Mouse (Mus musculus): ENCODE measurements around the gene Yipf7. TPM values are rescaled to one million over a fixed set of nuclear protein-coding genes. Genes with fewer than 3 reads are reported as not detected.

The Yipf7 gene
- not detected in 4 replicates for total RNA-seq (2023; ENCODE audit: inconsistent age)

GRCm38 (mm10) chr5:69542489-69542888 is at the start of gene Yipf7:
TSS of gene Yipf7 (minus strand) at chr5:69542648.

GRCm38 (mm10) chr5:69591640-69592461 is 49.4 kb upstream of the Yipf7 start, which contains the start of gene Gnpda2:
TSS of gene Gnpda2 (minus strand) at chr5:69592340.

GRCm38 (mm10) chr5:69556628-69557403 is 14.4 kb upstream of the Yipf7 start, which contains the start of gene Guf1:
TSS of gene Guf1 (plus strand) at chr5:69556923.

Other genes with a start within 250 kb of the Yipf7 start
- gene Kctd8, start 201.0 kb downstream of the Yipf7 start, total RNA-seq (2023; ENCODE audit: inconsistent age): not detected in 4 replicates
- gene Guf1, start 14.3 kb upstream of the Yipf7 start, total RNA-seq (2023; ENCODE audit: inconsistent age): 16.4 to 21.1 TPM (median 19.6 TPM) in 4 replicates
- 10.5 to 11.6 TPM (median 11.5 TPM) in 4 replicates for gene Gnpda2, start 49.7 kb upstream of the Yipf7 start, total RNA-seq (2023; ENCODE audit: inconsistent age)